Mouse (Mus musculus) heart, adult 2 months (tissue): ENCODE data around the gene Slc6a6. TPM values are rescaled to one million over a fixed set of nuclear protein-coding genes. Genes with fewer than 3 reads are reported as not detected.

Source experiments
- DNase-seq, 2 experiments: peaks; one replicate each; pipeline ENCODE4 v3.0.0; 2021
- H3K27ac ChIP-seq: fragments of 200-600 bp; 2 replicates; pipeline ENCODE4 v1.8.1; 2022
- H3K27me3 ChIP-seq: fragments of 200-500 bp; 2 replicates; pipeline ENCODE4 v1.6.1; 2012; ENCODE audit warnings: mild to moderate bottlenecking, low read length, inconsistent platforms, mixed read lengths; ENCODE audit not compliant: control insufficient read depth, insufficient read depth
- H3K36me3 ChIP-seq: fragments of 200-500 bp; 2 replicates; pipeline ENCODE4 v1.6.1; 2012; ENCODE audit warnings: low read length, inconsistent platforms; ENCODE audit not compliant: control insufficient read depth, insufficient read depth
- H3K4me1 ChIP-seq: fragments of 200-500 bp; 2 replicates; pipeline ENCODE4 v1.6.1; 2011; ENCODE audit warnings: low read length; ENCODE audit not compliant: control insufficient read depth, insufficient read depth
- H3K4me3 ChIP-seq: fragments of 200-600 bp; 2 replicates; pipeline ENCODE4 v1.8.1; 2022
- H3K79me2 ChIP-seq: fragments of 200-500 bp; replicated peaks from 2 replicates; pipeline ENCODE4 v1.6.1; 2012; ENCODE audit warnings: mild to moderate bottlenecking, inconsistent platforms, low read length, moderate library complexity, mixed read lengths; ENCODE audit not compliant: control insufficient read depth, insufficient read depth
- H3K9ac ChIP-seq: fragments of 200-500 bp; 2 replicates; pipeline ENCODE4 v1.6.1; 2012; ENCODE audit warnings: low read depth, mild to moderate bottlenecking, control low read depth, inconsistent platforms, low read length, mixed read lengths
- CTCF ChIP-seq: fragments of 200-600 bp; IDR thresholded peaks from 2 replicates; pipeline ENCODE4 v1.8.1; 2022; ENCODE audit warnings: antibody characterized with exemption, mild to moderate bottlenecking, moderate library complexity
- EP300 ChIP-seq: fragments of 200-500 bp; IDR thresholded peaks from 2 replicates; pipeline ENCODE4 v1.6.1; 2011; ENCODE audit warnings: low read depth, low read length, control low read depth; ENCODE audit not compliant: insufficient read depth
- POLR2A ChIP-seq: fragments of 200-500 bp; IDR thresholded peaks from 2 replicates; pipeline ENCODE4 v1.6.1; 2011; ENCODE audit warnings: mild to moderate bottlenecking, low read depth, low read length, control low read depth; ENCODE audit not compliant: insufficient read depth
- WGBS: fragments of 180-500 bp; shearing (Covaris S2); methylation state at CpG from one replicate; pipeline ENCODE4 v1.1.7; 2018; 5-methylcytosine and 5-hydroxymethylcytosine counted together
- intact Hi-C: fragments of 180-260 bp; cut with DNase I; formaldehyde crosslinking; loops from one replicate; pipeline ENCODE4 v1.15.1; 2025
- polyA plus RNA-seq: library from polyadenylated mRNA; depleted of rRNA; stranded (reverse); fragments of >200 nt; gene quantifications from 2 replicates; pipeline ENCODE4 v1.2.3, GENCODE M21; 2012
- total RNA-seq, 2 experiments: library from RNA; stranded (reverse); gene quantifications; 2 replicates each; pipeline ENCODE4 v1.2.3; 2021

The Slc6a6 gene
- total and polyA plus RNA-seq, 3 experiments, result 56.4 to 96.9 (median 86.2) TPM

DNA sequence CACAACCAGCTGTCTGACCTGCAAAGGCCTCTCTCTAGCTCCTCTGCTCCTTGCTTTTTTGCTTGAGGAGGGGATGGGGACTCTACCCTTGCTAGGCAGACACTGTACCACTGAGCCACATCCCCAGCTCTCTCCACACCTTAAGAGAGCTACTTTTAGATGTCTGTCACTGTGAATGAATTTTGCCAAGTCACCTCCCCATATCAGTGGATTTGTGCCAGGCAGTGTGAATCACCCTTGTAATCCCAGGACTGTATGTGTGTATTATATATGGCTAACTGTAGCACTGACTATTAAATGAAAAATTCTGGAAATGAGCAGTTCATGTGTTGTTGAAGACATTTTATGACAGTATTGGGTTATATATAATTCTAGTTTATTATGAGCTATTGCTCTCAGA is 5.4 kb downstream of the Slc6a6 start:
- 0 out of 2 replicates have a peak overlapping the region, but pooled peaks have one; percentile 11 for H3K9ac ChIP-seq

DNA sequence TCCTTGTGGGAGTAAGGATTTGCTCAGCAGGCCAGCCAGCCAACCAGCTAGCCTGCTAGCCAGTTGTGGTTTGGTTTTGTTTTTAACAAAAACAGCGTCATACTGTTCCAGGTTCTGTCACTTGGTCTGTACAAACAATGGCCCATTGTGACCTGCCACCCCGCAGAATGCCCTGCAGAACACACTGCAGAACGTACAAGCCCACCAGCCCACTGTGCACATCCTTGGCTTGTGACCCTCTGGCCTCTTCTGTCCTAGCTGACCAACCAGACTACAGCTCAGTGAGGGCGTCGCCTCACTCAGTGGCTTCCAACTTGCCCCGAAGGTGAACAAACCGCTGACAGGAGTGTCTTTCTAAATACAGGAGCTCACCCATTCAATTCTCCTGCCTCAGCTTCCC is 6.4 kb downstream of the Slc6a6 start:
- TF ChIP-seq POLR2A (no peak), EP300 (no peak), CTCF (no peak)
- WGBS, result 67% methylated on average over 7 of the region's 7 CpGs
- no peaks in the 10 kb centered on the region for H3K27me3 ChIP-seq
- H3K4me3 ChIP-seq, result peak overlapping the region; percentile 8; the same call in 1 of the 2 replicates
- peaks cover 12% of the 10 kb centered on the region for H3K36me3 ChIP-seq
- H3K79me2 ChIP-seq, result peaks cover 4% of the 10 kb centered on the region
- DNase-seq, result no peak
- intact Hi-C loops, result no loop called here
- no peak overlapping the region for H3K9ac ChIP-seq
- peaks cover 37% of the 10 kb centered on the region for H3K4me1 ChIP-seq
- no peak overlapping the region; the same call in 1 of the 2 replicates for H3K27ac ChIP-seq

More for the DNA sequence above, 5.4 kb downstream of the Slc6a6 start:
- Histone ChIP-seq H3K4me1 (peaks cover 30% of the 10 kb centered on the region), H3K27ac (no peak overlapping the region), H3K4me3 (no peak overlapping the region), H3K36me3 (peaks cover 8% of the 10 kb centered on the region), H3K27me3 (no peaks in the 10 kb centered on the region), H3K79me2 (peaks cover 4% of the 10 kb centered on the region)
- DNase-seq, result no peak
- TF ChIP-seq EP300 (no peak), CTCF (no peak), POLR2A (no peak)
- intact Hi-C loops, result no loop called here

DNA sequence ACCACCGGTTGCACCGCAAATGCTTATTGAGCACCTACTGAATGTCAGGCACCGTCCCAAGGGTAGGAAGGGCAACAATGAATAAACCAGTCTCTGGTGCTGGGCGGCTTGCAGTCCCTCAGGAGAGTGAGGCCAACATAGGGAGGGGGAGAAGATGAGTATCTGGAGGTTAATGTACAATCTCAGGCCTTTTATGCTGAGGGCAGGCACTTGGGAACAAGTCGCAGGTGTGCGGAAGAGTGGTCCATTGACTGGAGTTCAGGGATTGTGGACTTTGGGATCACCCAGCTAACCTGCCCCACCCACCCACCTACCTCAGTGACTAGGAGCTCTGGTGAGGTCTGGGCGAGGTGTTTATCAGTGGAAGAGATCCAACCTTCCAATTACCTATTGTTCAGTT is 6.8 kb downstream of the Slc6a6 start:
- H3K27ac ChIP-seq, result no peak overlapping the region
- TF ChIP-seq POLR2A (no peak), CTCF (no peak), EP300 (no peak)
- H3K4me3 ChIP-seq, result peak overlapping the region; percentile 8; the same call in 1 of the 2 replicates
- peaks cover 5% of the 10 kb centered on the region for H3K79me2 ChIP-seq
- no peak overlapping the region for H3K9ac ChIP-seq
- DNase-seq, result no peak
- H3K27me3 ChIP-seq, result no peaks in the 10 kb centered on the region
- H3K4me1 ChIP-seq, result peaks cover 36% of the 10 kb centered on the region
- 78% methylated on average over 7 of the region's 7 CpGs for WGBS
- H3K36me3 ChIP-seq, result peaks cover 12% of the 10 kb centered on the region
- intact Hi-C loops, result no loop called here

DNA sequence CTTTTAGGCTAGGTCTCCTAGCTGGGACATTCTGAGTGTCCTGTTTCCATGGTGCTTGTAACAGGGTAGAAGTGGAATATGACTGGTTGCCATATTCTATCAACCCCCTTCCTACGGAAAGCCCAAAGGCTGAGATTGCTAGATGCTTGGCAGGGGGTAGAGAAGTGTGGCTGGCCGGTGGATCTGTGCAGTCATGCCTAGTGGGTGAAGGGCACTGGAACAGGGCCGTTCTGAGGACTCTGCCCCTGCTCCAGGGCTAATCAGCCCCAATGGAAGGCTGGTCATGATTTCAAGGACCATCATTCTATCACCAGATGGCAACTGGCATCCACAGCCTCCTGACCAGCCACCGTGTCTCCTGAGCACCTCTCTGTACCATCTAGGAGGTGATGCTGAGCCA is 7.7 kb downstream of the Slc6a6 start:
- WGBS, result 66% methylated on average over 4 of the region's 4 CpGs
- no peak overlapping the region for H3K9ac ChIP-seq
- H3K36me3 ChIP-seq, result peaks cover 14% of the 10 kb centered on the region
- peaks cover 5% of the 10 kb centered on the region for H3K79me2 ChIP-seq
- DNase-seq, result no peak
- intact Hi-C loops, result no loop called here
- TF ChIP-seq POLR2A (no peak), CTCF (no peak), EP300 (no peak)
- H3K27ac ChIP-seq, result no peak overlapping the region
- no peak overlapping the region for H3K4me3 ChIP-seq
- H3K4me1 ChIP-seq, result peaks cover 33% of the 10 kb centered on the region
- H3K27me3 ChIP-seq, result no peaks in the 10 kb centered on the region

DNA sequence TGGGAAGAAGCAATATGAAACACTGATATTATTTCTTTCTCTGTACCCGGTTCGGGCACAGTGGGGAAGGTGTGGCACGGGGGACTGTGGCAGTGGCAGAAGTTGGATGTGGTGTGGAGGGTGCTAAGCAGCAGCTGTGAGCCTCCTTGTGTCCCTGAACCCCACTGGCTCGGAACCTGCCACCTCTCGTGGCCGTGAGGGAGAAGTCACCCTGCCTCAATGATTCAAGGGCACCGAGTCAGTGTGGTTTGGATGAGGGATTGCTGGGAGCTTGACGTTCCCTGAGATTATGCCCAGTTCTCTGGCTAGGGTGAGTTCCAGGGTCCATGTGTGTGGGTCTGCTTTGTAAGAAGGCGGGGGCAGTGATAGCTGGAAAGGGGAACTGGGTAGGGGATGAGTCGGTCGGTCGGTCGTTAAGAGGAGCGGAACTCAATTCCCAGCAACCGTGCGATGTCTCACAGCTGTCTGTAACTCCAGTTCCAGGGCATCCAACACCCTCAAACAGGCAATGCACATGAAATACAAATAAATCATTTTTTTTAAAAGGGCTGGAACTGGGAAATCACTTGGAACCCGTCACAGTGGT is 9.5 kb downstream of the Slc6a6 start:
- intact Hi-C loops, result no loop called here
- peaks cover 38% of the 10 kb centered on the region for H3K4me1 ChIP-seq
- no peak overlapping the region for H3K27ac ChIP-seq
- no peak for DNase-seq
- H3K79me2 ChIP-seq, result peaks cover 3% of the 10 kb centered on the region
- no peak overlapping the region for H3K4me3 ChIP-seq
- H3K27me3 ChIP-seq, result no peaks in the 10 kb centered on the region
- WGBS, result 72% methylated on average over 17 of the region's 17 CpGs
- H3K36me3 ChIP-seq, result peaks cover 15% of the 10 kb centered on the region
- no peak overlapping the region for H3K9ac ChIP-seq
- TF ChIP-seq CTCF (no peak), EP300 (no peak), POLR2A (no peak)

DNA sequence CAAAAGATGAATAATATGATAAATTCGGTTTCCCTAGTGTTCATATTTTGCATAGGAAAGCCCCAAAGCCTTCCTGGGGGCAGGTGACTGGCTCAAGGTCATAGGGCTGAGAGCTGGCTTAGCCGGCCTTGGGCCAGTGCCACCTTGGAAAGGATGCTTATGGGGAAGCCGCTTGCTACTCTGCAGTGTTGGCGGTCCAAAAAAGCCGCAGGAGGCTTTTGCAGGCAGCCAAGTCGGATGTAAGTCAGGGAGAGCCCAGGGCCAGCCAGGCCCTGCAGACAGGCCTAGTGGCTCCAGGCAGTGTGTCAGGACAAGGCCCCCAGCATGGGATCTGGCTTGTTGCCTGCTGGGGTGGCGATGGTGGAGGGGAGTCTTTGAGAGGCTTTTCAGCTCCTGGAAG is 10.8 kb downstream of the Slc6a6 start:
- Histone ChIP-seq H3K4me3 (no peak overlapping the region), H3K79me2 (peaks cover 5% of the 10 kb centered on the region), H3K4me1 (peaks cover 39% of the 10 kb centered on the region), H3K9ac (no peak overlapping the region), H3K36me3 (peaks cover 13% of the 10 kb centered on the region; the same call in 1 of the 2 replicates), H3K27me3 (no peaks in the 10 kb centered on the region), H3K27ac (peak overlapping the region; percentile 0; the same call in 1 of the 2 replicates)
- intact Hi-C loops, result no loop called here
- 16% methylated on average over 7 of the region's 7 CpGs for WGBS
- no peak for TF ChIP-seq EP300
- TF ChIP-seq POLR2A, result no peak
- no peak for TF ChIP-seq CTCF
- peak; percentile 62 to 79 for DNase-seq
